Mouse (Mus musculus) neural tube, embryonic 14.5 days (tissue): ENCODE measurements around the gene Gm20388. TPM values are rescaled to one million over a fixed set of nuclear protein-coding genes. Genes with fewer than 3 reads are reported as not detected.
A peak's percentile ranks its signal among the peaks of the same experiment; 100 is the strongest.

Source experiments
- ATAC-seq: fragments of 200-750 bp; cut with Nextera tagmentation; 2 replicates; pipeline ENCODE4 v1.8.0; 2017; ENCODE audit warnings: low read depth, mild to moderate bottlenecking, moderate TSS enrichment, moderate library complexity
- H3K27ac ChIP-seq: fragments of 300-500 bp; sonication (generic); 2 replicates; pipeline ENCODE4 v1.5.1; 2014; ENCODE audit warnings: low read depth, mild to moderate bottlenecking, control low read depth, low read length, moderate library complexity, mixed read lengths
- H3K27me3 ChIP-seq: fragments of 300-500 bp; sonication (generic); 2 replicates; pipeline ENCODE4 v1.6.1; 2014; ENCODE audit warnings: low read length; ENCODE audit not compliant: control insufficient read depth, insufficient read depth
- H3K36me3 ChIP-seq: fragments of 300-500 bp; sonication (generic); 2 replicates; pipeline ENCODE4 v1.6.1; 2014; ENCODE audit warnings: low read length, mixed read lengths; ENCODE audit not compliant: control insufficient read depth, insufficient read depth
- H3K4me1 ChIP-seq: fragments of 300-500 bp; sonication (generic); 2 replicates; pipeline ENCODE4 v1.6.1; 2014; ENCODE audit warnings: low read length; ENCODE audit not compliant: control insufficient read depth, insufficient read depth
- H3K4me2 ChIP-seq: fragments of 300-500 bp; sonication (generic); 2 replicates; pipeline ENCODE4 v1.6.1; 2014; ENCODE audit warnings: mild to moderate bottlenecking, low read depth, low read length, control low read depth
- H3K4me3 ChIP-seq: fragments of 300-500 bp; sonication (generic); 2 replicates; pipeline ENCODE4 v1.5.1; 2014; ENCODE audit warnings: low read depth, low read length, control low read depth, mixed read lengths
- H3K9ac ChIP-seq: fragments of 300-500 bp; sonication (generic); replicated peaks from 2 replicates; pipeline ENCODE4 v1.6.1; 2014; ENCODE audit warnings: low read depth, mild to moderate bottlenecking, control low read depth, low read length, mixed read lengths
- H3K9me3 ChIP-seq: fragments of 300-500 bp; sonication (generic); 2 replicates; pipeline ENCODE4 v1.6.1; 2016; ENCODE audit warnings: low read length; ENCODE audit not compliant: control insufficient read depth
- WGBS: fragments of 180-500 bp; shearing (Covaris S2); extraction: QIAGEN DNeasy Blood & Tissue Kit; methylation state at CpG from one replicate; pipeline ENCODE4 v1.1.7; 2014; 5-methylcytosine and 5-hydroxymethylcytosine counted together
- polyA plus RNA-seq: library from polyadenylated mRNA; unstranded; fragments of >200 nt; fragmentation: Nextera tagmentation; extraction: Ambion mirVana; gene quantifications from 2 replicates; pipeline ENCODE4 v1.2.1, GENCODE M21; 2014

Gm20388 gene
- polyA plus RNA-seq, 1 experiment from 2014 or later = 10.3 TPM

GRCm38 (mm10) chr8:120439309-120439708 is 528.7 kb downstream of the Gm20388 start:
- H3K4me2 ChIP-seq = 0 out of 2 replicates have a peak overlapping the region, but pooled peaks have one; percentile 4
- ATAC-seq = peak; percentile 74
- no peak overlapping the region for H3K4me3 ChIP-seq
- H3K27ac ChIP-seq = peak overlapping the region; percentile 73
- H3K27me3 ChIP-seq = no peaks in the 10 kb centered on the region
- no peaks in the 10 kb centered on the region for H3K36me3 ChIP-seq
- peaks cover 51% of the 10 kb centered on the region for H3K4me1 ChIP-seq
- 0 out of 2 replicates have a peak overlapping the region, but pooled peaks have one; percentile 7 for H3K9ac ChIP-seq
- 4% methylated on average over 19 of the region's 19 CpGs for WGBS
- no peaks in the 10 kb centered on the region for H3K9me3 ChIP-seq

GRCm38 (mm10) chr8:120440739-120441138 is 530.1 kb downstream of the Gm20388 start:
- Histone ChIP-seq H3K27me3 (no peaks in the 10 kb centered on the region), H3K4me3 (no peak overlapping the region), H3K4me1 (peaks cover 54% of the 10 kb centered on the region), H3K36me3 (no peaks in the 10 kb centered on the region), H3K27ac (no peak overlapping the region), H3K9ac (no peak overlapping the region), H3K4me2 (no peak overlapping the region), H3K9me3 (no peaks in the 10 kb centered on the region)
- 25% methylated on average over 12 of the region's 12 CpGs for WGBS
- no peak; the same call in 1 of the 2 replicates for ATAC-seq

- Histone ChIP-seq H3K27ac (0 out of 2 replicates have a peak overlapping the region, but pooled peaks have one; percentile 17), H3K4me2 (no peak overlapping the region), H3K27me3 (no peaks in the 10 kb centered on the region), H3K4me3 (no peak overlapping the region), H3K4me1 (peaks cover 54% of the 10 kb centered on the region), H3K9ac (no peak overlapping the region), H3K9me3 (no peaks in the 10 kb centered on the region), H3K36me3 (no peaks in the 10 kb centered on the region)
- no peak for ATAC-seq
- 78% methylated on average over 6 of the region's 6 CpGs for WGBS
Measured at GRCm38 (mm10) chr8:120441637-120442036, 531.0 kb downstream of the Gm20388 start.

GRCm38 (mm10) chr8:120442306-120443003 is 531.8 kb downstream of the Gm20388 start:
- no peak overlapping the region for H3K4me3 ChIP-seq
- peaks cover 53% of the 10 kb centered on the region for H3K4me1 ChIP-seq
- H3K4me2 ChIP-seq = no peak overlapping the region
- no peaks in the 10 kb centered on the region for H3K9me3 ChIP-seq
- H3K27ac ChIP-seq = no peak overlapping the region
- 47% methylated on average over 4 of the region's 4 CpGs for WGBS
- no peak for ATAC-seq
- no peaks in the 10 kb centered on the region for H3K27me3 ChIP-seq
- H3K9ac ChIP-seq = no peak overlapping the region
- no peaks in the 10 kb centered on the region for H3K36me3 ChIP-seq

GRCm38 (mm10) chr8:120445249-120445648 is 534.6 kb downstream of the Gm20388 start:
- H3K9me3 ChIP-seq = no peaks in the 10 kb centered on the region
- peaks cover 46% of the 10 kb centered on the region for H3K4me1 ChIP-seq
- H3K36me3 ChIP-seq = no peaks in the 10 kb centered on the region

GRCm38 (mm10) chr8:120448131-120448530 is 537.5 kb downstream of the Gm20388 start:
- no peaks in the 10 kb centered on the region for H3K27me3 ChIP-seq
- H3K4me1 ChIP-seq = peaks cover 27% of the 10 kb centered on the region
- H3K4me3 ChIP-seq = no peak overlapping the region
- H3K36me3 ChIP-seq = no peaks in the 10 kb centered on the region
- no peaks in the 10 kb centered on the region for H3K9me3 ChIP-seq
- H3K4me2 ChIP-seq = no peak overlapping the region
- ATAC-seq = peak; percentile 68; the same call in 1 of the 2 replicates
- no peak overlapping the region for H3K27ac ChIP-seq
- no peak overlapping the region for H3K9ac ChIP-seq
- whole genome bisulfite sequencing = 9% methylated on average over 6 of the region's 6 CpGs

More at GRCm38 (mm10) chr8:120445249-120445648, 534.6 kb downstream of the Gm20388 start:
- no peak overlapping the region for H3K4me2 ChIP-seq
- WGBS = 27% methylated on average over 10 of the region's 10 CpGs
- H3K4me3 ChIP-seq = no peak overlapping the region
- no peak overlapping the region for H3K27ac ChIP-seq
- H3K9ac ChIP-seq = no peak overlapping the region
- H3K27me3 ChIP-seq = no peaks in the 10 kb centered on the region
- no peak for ATAC-seq

GRCm38 (mm10) chr8:120449139-120449538 is 538.5 kb downstream of the Gm20388 start:
- Histone ChIP-seq H3K4me3 (no peak overlapping the region), H3K9ac (no peak overlapping the region), H3K36me3 (no peaks in the 10 kb centered on the region), H3K4me2 (no peak overlapping the region), H3K9me3 (no peaks in the 10 kb centered on the region), H3K4me1 (peaks cover 32% of the 10 kb centered on the region), H3K27me3 (no peaks in the 10 kb centered on the region), H3K27ac (peak overlapping the region; percentile 66)
- ATAC-seq = no peak
- 81% methylated on average over 4 of the region's 4 CpGs for WGBS

GRCm38 (mm10) chr8:120449608-120450031 is 539.0 kb downstream of the Gm20388 start:
- no peaks in the 10 kb centered on the region for H3K36me3 ChIP-seq
- peak overlapping the region; percentile 66 for H3K27ac ChIP-seq
- peak overlapping the region; percentile 37 for H3K9ac ChIP-seq
- peak; percentile 56 for ATAC-seq
- H3K4me3 ChIP-seq = no peak overlapping the region
- H3K4me2 ChIP-seq = peak overlapping the region; percentile 23; the same call in 1 of the 2 replicates
- H3K9me3 ChIP-seq = no peaks in the 10 kb centered on the region
- peaks cover 32% of the 10 kb centered on the region for H3K4me1 ChIP-seq
- H3K27me3 ChIP-seq = no peaks in the 10 kb centered on the region
- WGBS = 6% methylated on average over 17 of the region's 17 CpGs

GRCm38 (mm10) chr8:120452111-120452510 is 541.5 kb downstream of the Gm20388 start:
- Histone ChIP-seq H3K27ac (no peak overlapping the region), H3K9ac (no peak overlapping the region), H3K36me3 (no peaks in the 10 kb centered on the region), H3K9me3 (no peaks in the 10 kb centered on the region), H3K4me1 (peaks cover 46% of the 10 kb centered on the region), H3K27me3 (no peaks in the 10 kb centered on the region), H3K4me3 (no peak overlapping the region), H3K4me2 (no peak overlapping the region)
- no peak for ATAC-seq
- WGBS = 85% methylated on average over 2 of the region's 2 CpGs
